Mouse (Mus musculus): ENCODE measurements at regions not wholly inside any gene's neighbourhood (a gene's known extent, or its start where the extent isn't known, plus 50 kb on each side); places are given as distances from the start of the nearest gene placed in this dataset.

DNA sequence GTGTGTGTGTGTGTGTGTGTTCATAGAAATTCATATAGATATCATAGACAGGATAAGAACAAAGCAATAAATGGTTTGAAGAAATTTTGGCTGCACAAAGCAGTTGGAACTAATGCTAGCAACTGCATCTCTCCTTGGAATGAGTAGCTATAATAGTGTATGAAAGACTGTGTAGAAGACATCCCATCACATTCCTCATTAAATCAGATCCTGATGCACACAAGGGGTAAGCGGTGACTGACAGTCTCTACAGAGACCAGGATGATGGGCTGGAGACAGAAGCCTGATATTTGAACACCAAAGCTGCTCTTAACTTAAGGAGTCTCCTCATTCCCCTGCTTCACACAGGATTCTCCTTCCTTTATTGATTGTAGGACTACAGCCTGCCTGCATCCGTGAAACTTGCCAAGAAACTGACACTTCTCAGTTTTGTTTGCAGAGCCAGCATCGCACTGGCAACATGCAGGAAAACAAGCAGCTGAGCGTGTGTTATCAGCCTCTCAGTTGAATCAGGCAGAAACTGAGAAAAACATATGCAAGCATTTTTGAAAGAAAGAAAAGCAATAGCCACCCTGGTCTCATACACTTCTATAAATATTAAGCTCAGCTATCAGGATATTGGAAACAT, 271.1 kb downstream of the Xpnpep1 start:
- TF ChIP-seq CTCF (IDR thresholded peaks at IDR 0.05; ENCODE audit: low read depth) (no peak), EP300 (optimal IDR thresholded peaks at IDR 0.05) (no peak)
